ENCODE assay signal across 10 mouse cellular contexts in genomic region chr6:95217431-95217830, GRCm38 (mm10).
DNase-seq lines count a peak whose midpoint lies in the region; ATAC-seq and TF ChIP-seq lines count a peak whose summit lies in the region.
"Had no signal": no experiment of that assay in that cellular context is flagged by ENCODE, and none has a peak within 500 bp of the region (broad histone marks: within the 10 kb centered on the region; RNA-seq: fewer than 3 reads in every experiment).

No protein-coding gene starts in this region.

- 31% methylated on average over 6 of the region's 6 CpGs for WGBS in midbrain, postnatal 0 days
- WGBS in midbrain, embryonic 10.5 days, result 63% methylated on average over 6 of the region's 6 CpGs

- no peaks in the 10 kb centered on the region for H3K9me3 ChIP-seq in midbrain, postnatal 0 days (ENCODE audit: low read length)
- H3K9me3 ChIP-seq in midbrain, embryonic 10.5 days (replicated peaks), result no peaks in the 10 kb centered on the region

- ATAC-seq in midbrain, postnatal 0 days (ENCODE audit: low FRiP score), result no peak

- no peak overlapping the region for H3K27ac ChIP-seq in midbrain, postnatal 0 days (ENCODE audit: low read depth, low read length)
- no peak overlapping the region for H3K27ac ChIP-seq in midbrain, embryonic 10.5 days (replicated peaks)

- DNase-seq in embryo, embryonic 10 days (ENCODE audit: low spot score), result peak; percentile 42
- DNase-seq in embryo, embryonic 9.5 days (ENCODE audit: extremely low spot score), result no peak
- peak; percentile 66 for DNase-seq in midbrain, postnatal 0 days (ENCODE audit: low spot score)
- no peak for DNase-seq in midbrain, embryonic 10.5 days (ENCODE audit: low spot score)
- peak; percentile 72 for DNase-seq in layer of hippocampus, adult 9-10 months (ENCODE audit: low spot score)
- peak; percentile 93 for DNase-seq in telencephalon, adult 2 months (ENCODE audit: low read depth, low spot score)
- DNase-seq in kidney, postnatal 25 days, result no peak
- no peak for DNase-seq in urinary bladder, postnatal 25 days (ENCODE audit: low spot score)
- DNase-seq: cerebellum, adult 9-11 months; lung, postnatal 10 days had no signal

- H3K4me3 ChIP-seq in midbrain, postnatal 0 days (ENCODE audit: low read depth, low read length), result no peak overlapping the region
- H3K4me3 ChIP-seq in midbrain, embryonic 10.5 days, result no peak overlapping the region

- H3K9ac ChIP-seq in midbrain, postnatal 0 days (replicated peaks; ENCODE audit: low read length, poor library complexity, severe bottlenecking), result no peak overlapping the region

- H3K4me1 ChIP-seq in midbrain, postnatal 0 days (ENCODE audit: insufficient read depth, low read length), result no peaks in the 10 kb centered on the region
- H3K4me1 ChIP-seq in midbrain, embryonic 10.5 days, result no peaks in the 10 kb centered on the region

- H3K36me3 ChIP-seq in midbrain, postnatal 0 days (ENCODE audit: insufficient read depth, low read length), result no peaks in the 10 kb centered on the region
- no peaks in the 10 kb centered on the region for H3K36me3 ChIP-seq in midbrain, embryonic 10.5 days

- no peak overlapping the region for H3K4me2 ChIP-seq in midbrain, postnatal 0 days (ENCODE audit: low read depth, low read length, poor library complexity, severe bottlenecking)

- H3K27me3 ChIP-seq in midbrain, postnatal 0 days (ENCODE audit: insufficient read depth, low read length), result no peaks in the 10 kb centered on the region
- peaks cover 7% of the 10 kb centered on the region; the same call in 1 of the 2 replicates for H3K27me3 ChIP-seq in midbrain, embryonic 10.5 days (ENCODE audit: low read depth, poor library complexity, severe bottlenecking)

- peak; percentile 82 for TF ChIP-seq CTCF in midbrain, postnatal 0 days (IDR thresholded peaks at IDR 0.05)

Comparison
In these comparisons a context has a peak if more than half of its experiments do, and no peak if none do; other contexts are left out.
1. DNase-seq: peak in embryo, embryonic 10 days (single experiment), midbrain, postnatal 0 days (single experiment), layer of hippocampus, adult 9-10 months (single experiment) and telencephalon, adult 2 months (single experiment); none in embryo, embryonic 9.5 days (single experiment), midbrain, embryonic 10.5 days (single experiment), kidney, postnatal 25 days (0 of 2) and urinary bladder, postnatal 25 days (single experiment).